Mouse (Mus musculus) neural tube, embryonic 12.5 days (tissue): ENCODE results near the gene Tnfrsf13c. TPM values are rescaled to one million over a fixed set of nuclear protein-coding genes. Genes with fewer than 3 reads are reported as not detected.

Experiments
- ATAC-seq: fragments of 200-750 bp; cut with Nextera tagmentation; 2 replicates; pipeline ENCODE4 v1.8.0; 2017; ENCODE audit warnings: low read depth, mild to moderate bottlenecking, moderate TSS enrichment, moderate library complexity; ENCODE audit not compliant: low FRiP score
- H3K27ac ChIP-seq: fragments of 300-500 bp; sonication (generic); 2 replicates; pipeline ENCODE4 v1.5.1; 2016
- H3K27me3 ChIP-seq: fragments of 300-500 bp; sonication (generic); replicated peaks from 2 replicates; pipeline ENCODE4 v1.6.1; 2016; ENCODE audit warnings: mild to moderate bottlenecking
- H3K36me3 ChIP-seq: fragments of 300-500 bp; sonication (generic); 2 replicates; pipeline ENCODE4 v1.6.1; 2016; ENCODE audit warnings: mild to moderate bottlenecking
- H3K4me1 ChIP-seq: fragments of 300-500 bp; sonication (generic); 2 replicates; pipeline ENCODE4 v1.6.1; 2016
- H3K4me2 ChIP-seq: fragments of 300-500 bp; sonication (generic); replicated peaks from 2 replicates; pipeline ENCODE4 v1.6.1; 2016; ENCODE audit warnings: mild to moderate bottlenecking
- H3K4me3 ChIP-seq: fragments of 300-500 bp; sonication (generic); 2 replicates; pipeline ENCODE4 v1.5.1; 2016
- H3K9ac ChIP-seq: fragments of 300-500 bp; sonication (generic); 2 replicates; pipeline ENCODE4 v1.6.1; 2016; ENCODE audit warnings: mild to moderate bottlenecking
- H3K9me3 ChIP-seq: fragments of 300-500 bp; sonication (generic); 2 replicates; pipeline ENCODE4 v1.6.1; 2016; ENCODE audit warnings: mild to moderate bottlenecking
- WGBS: fragments of 180-500 bp; shearing (Covaris S2); methylation state at CpG from one replicate; pipeline ENCODE4 v1.1.7; 2016; 5-methylcytosine and 5-hydroxymethylcytosine counted together
- microRNA counts: library from miRNA; unstranded; fragments of <30 nt; microRNA quantifications from one replicate; lab custom pipeline; 2017
- microRNA-seq: library from miRNA; unstranded; fragments of <30 nt; microRNA quantifications from one replicate; pipeline ENCODE4, GENCODE M21; 2017
- polyA plus RNA-seq: library from polyadenylated mRNA; unstranded; fragments of >200 nt; fragmentation: Nextera tagmentation; extraction: Ambion mirVana; gene quantifications from 2 replicates; pipeline ENCODE4 v1.2.1, GENCODE M21; 2016

Gene Tnfrsf13c
- polyA plus RNA-seq, 1 experiment from 2014 or later: 0.22 TPM

DNA sequence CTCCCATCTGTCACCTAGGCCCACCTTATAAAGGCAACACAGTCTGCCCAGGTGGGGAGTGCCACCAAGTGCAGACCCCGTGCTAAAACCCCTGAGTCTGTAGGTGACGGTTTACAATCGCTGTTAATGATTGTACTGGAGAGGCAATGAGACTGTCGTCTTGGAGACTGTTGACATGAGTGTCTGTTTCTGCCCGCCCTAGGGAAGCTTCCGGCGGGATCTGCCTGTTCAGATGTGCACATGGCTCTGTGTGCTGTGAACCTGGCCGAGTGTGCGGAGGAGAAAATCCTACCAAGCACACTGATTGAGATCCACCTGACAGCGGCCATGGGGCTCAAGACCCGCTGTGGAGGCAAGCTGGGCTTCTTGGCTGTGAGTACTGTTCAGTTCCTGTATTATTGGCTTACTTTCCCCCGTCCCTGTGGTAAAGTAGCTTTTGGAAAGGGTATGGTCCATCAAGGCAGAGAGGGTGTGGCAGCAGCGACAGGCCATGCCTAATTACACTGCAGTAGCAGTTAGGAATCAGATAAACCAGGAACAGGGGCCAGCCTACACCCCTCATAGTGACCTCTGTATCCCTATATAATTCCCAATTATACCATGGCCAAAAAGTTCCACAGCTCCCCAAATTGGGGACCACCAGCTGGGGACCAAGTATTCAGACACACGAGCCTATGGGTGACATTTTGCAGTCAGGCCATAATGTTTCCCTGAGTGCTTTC, 38.9 kb downstream of the Tnfrsf13c start:
- no peak for ATAC-seq
- 79% methylated on average over 14 of the region's 14 CpGs for WGBS
- H3K27ac ChIP-seq: no peak overlapping the region

DNA sequence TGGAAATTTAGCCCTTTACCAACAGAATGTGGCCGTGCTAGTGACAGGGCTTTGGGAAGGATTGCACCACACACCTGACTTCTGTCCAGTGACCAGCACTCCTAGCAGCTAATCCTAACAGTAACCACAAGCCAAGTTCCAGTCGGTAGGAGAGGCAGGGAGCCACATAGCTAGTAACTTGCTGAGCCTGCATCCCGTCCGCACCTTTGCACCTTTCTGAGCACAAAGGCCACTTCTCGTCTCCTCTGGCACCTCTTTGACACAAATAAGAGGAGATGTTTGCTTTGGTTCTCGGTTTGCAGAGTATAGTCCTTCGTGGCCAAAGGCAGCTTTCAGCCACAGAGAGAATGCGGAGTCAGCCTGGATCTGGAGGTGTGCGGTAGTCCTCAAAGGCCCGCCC, 39.5 kb downstream of the Tnfrsf13c start:
- Histone ChIP-seq H3K4me3 (no peak overlapping the region), H3K9me3 (peaks cover 8% of the 10 kb centered on the region; the same call in 1 of the 2 replicates), H3K27me3 (no peaks in the 10 kb centered on the region), H3K36me3 (peaks cover 99% of the 10 kb centered on the region), H3K4me1 (no peaks in the 10 kb centered on the region), H3K4me2 (no peak overlapping the region), H3K9ac (no peak overlapping the region), H3K27ac (no peak overlapping the region)
- WGBS: 92% methylated on average over 10 of the region's 10 CpGs
- ATAC-seq: no peak

More for the DNA sequence above, 38.9 kb downstream of the Tnfrsf13c start:
- H3K9me3 ChIP-seq: peaks cover 8% of the 10 kb centered on the region; the same call in 1 of the 2 replicates
- H3K9ac ChIP-seq: no peak overlapping the region
- peaks cover 99% of the 10 kb centered on the region for H3K36me3 ChIP-seq
- no peak overlapping the region for H3K4me3 ChIP-seq
- no peaks in the 10 kb centered on the region for H3K27me3 ChIP-seq
- no peak overlapping the region for H3K4me2 ChIP-seq
- H3K4me1 ChIP-seq: no peaks in the 10 kb centered on the region

DNA sequence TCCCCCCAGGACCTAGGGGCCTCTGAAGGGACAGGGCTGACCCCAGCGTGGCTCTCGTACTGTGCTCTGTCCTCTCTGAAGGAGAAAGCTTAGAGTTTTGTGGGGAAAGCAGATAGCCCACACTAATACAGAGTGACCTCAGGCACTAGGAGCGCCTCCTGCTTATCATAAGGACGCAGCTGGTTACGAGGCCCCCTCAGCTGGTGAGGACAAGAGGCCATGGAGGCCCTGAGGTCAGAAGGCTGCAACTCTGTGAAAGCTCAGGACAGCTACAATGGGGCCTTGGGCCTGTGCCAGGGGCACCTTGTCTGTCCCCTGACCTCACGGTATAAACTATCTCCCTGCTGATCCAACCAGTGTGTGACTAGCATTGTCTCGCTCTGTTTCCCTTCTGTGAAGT, 40.0 kb downstream of the Tnfrsf13c start:
- H3K27ac ChIP-seq: no peak overlapping the region
- 77% methylated on average over 7 of the region's 7 CpGs for WGBS
- ATAC-seq: no peak
- no peaks in the 10 kb centered on the region for H3K4me1 ChIP-seq
- no peaks in the 10 kb centered on the region for H3K27me3 ChIP-seq
- H3K4me3 ChIP-seq: no peak overlapping the region
- peaks cover 8% of the 10 kb centered on the region; the same call in 1 of the 2 replicates for H3K9me3 ChIP-seq
- no peak overlapping the region for H3K4me2 ChIP-seq
- no peak overlapping the region for H3K9ac ChIP-seq
- H3K36me3 ChIP-seq: peaks cover 99% of the 10 kb centered on the region

DNA sequence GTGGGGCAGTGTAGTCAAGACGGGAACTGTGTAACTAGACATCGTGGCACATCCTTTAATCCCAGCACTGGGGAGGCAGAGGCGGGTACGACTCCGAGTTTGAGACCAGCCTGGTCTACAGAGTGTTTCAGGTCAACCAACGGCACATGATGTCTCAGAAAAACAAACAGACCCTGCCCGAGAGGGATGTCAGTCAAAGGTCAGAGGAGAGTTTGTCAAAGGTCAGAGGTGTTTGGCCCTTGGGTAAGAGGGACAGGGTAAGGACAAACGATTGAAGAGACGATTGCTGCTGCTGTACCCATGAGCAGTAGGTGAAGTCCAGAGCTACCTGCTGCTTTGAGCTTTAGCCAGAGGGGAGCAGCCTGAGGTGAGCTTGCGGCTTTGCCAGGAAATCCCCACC, 40.6 kb downstream of the Tnfrsf13c start:
- Histone ChIP-seq H3K9me3 (peaks cover 8% of the 10 kb centered on the region; the same call in 1 of the 2 replicates), H3K27ac (no peak overlapping the region), H3K4me2 (no peak overlapping the region), H3K9ac (no peak overlapping the region), H3K4me3 (no peak overlapping the region), H3K36me3 (peaks cover 100% of the 10 kb centered on the region), H3K4me1 (no peaks in the 10 kb centered on the region), H3K27me3 (no peaks in the 10 kb centered on the region)
- 82% methylated on average over 10 of the region's 10 CpGs for WGBS
- no peak for ATAC-seq

DNA sequence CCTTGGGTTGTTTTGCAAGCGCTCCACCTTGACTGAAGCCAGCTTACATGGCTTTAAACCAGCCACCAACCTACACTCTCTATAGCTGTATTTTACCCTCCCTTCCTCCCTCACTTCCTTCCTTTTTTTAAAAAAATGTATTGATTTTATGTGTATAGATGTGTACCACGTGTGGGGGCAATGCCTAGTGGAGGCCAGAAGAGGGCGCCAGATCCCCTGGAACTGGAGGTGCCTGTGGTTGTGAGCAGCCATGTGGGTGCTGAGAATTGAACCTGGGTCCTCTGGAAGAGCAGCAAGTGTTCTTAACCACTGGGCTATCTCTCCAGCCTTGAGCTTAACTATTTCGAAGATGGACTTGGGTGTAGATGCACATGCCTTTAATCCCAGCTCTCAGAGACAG, 41.9 kb downstream of the Tnfrsf13c start:
- Histone ChIP-seq H3K9ac (no peak overlapping the region), H3K36me3 (peaks cover 100% of the 10 kb centered on the region), H3K27ac (no peak overlapping the region), H3K9me3 (peaks cover 8% of the 10 kb centered on the region; the same call in 1 of the 2 replicates), H3K4me1 (no peaks in the 10 kb centered on the region), H3K4me2 (no peak overlapping the region), H3K27me3 (no peaks in the 10 kb centered on the region), H3K4me3 (no peak overlapping the region)
- ATAC-seq: no peak
- 100% methylated on average over 4 of the region's 4 CpGs for WGBS

GRCm38 (mm10) chr15:82181131-82181530, 43.0 kb downstream of the Tnfrsf13c start:
- 98% methylated on average over 5 of the region's 5 CpGs for WGBS
- no peak for ATAC-seq
- Histone ChIP-seq H3K36me3 (peaks cover 100% of the 10 kb centered on the region), H3K27me3 (no peaks in the 10 kb centered on the region), H3K9me3 (peaks cover 8% of the 10 kb centered on the region; the same call in 1 of the 2 replicates), H3K4me2 (no peak overlapping the region), H3K4me3 (no peak overlapping the region), H3K4me1 (no peaks in the 10 kb centered on the region), H3K9ac (no peak overlapping the region), H3K27ac (no peak overlapping the region)

- Histone ChIP-seq H3K36me3 (peaks cover 97% of the 10 kb centered on the region), H3K4me3 (no peak overlapping the region), H3K9me3 (peaks cover 8% of the 10 kb centered on the region; the same call in 1 of the 2 replicates), H3K4me2 (no peak overlapping the region), H3K27ac (no peak overlapping the region), H3K9ac (no peak overlapping the region), H3K27me3 (no peaks in the 10 kb centered on the region), H3K4me1 (no peaks in the 10 kb centered on the region)
- WGBS: 68% methylated on average over 7 of the region's 7 CpGs
- no peak for ATAC-seq
These were observed 46.4 kb downstream of the Tnfrsf13c start for GRCm38 (mm10) chr15:82177743-82178290.

DNA sequence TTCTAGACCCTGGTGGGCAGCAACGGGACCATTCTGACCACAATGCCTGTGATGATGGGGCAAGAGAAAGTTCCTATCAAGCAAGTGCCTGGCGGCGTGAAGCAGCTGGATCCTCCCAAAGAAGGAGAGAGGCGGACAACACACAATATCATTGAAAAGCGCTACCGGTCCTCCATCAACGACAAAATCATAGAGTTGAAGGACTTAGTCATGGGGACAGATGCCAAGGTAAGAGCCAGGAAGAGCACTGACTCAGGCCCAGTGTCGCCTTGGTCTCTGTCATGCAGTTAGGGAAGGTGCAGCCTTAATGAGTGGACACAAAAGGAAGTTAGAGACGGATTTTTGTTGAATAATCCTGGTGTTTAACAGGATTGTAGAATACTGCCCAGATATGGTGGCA, 49.1 kb downstream of the Tnfrsf13c start:
- no peak for ATAC-seq
- Histone ChIP-seq H3K4me1 (peaks cover 4% of the 10 kb centered on the region; the same call in 1 of the 2 replicates), H3K4me3 (no peak overlapping the region), H3K36me3 (peaks cover 97% of the 10 kb centered on the region), H3K4me2 (no peak overlapping the region), H3K27ac (no peak overlapping the region), H3K27me3 (no peaks in the 10 kb centered on the region), H3K9me3 (no peaks in the 10 kb centered on the region), H3K9ac (no peak overlapping the region)
- 97% methylated on average over 9 of the region's 9 CpGs for WGBS

DNA sequence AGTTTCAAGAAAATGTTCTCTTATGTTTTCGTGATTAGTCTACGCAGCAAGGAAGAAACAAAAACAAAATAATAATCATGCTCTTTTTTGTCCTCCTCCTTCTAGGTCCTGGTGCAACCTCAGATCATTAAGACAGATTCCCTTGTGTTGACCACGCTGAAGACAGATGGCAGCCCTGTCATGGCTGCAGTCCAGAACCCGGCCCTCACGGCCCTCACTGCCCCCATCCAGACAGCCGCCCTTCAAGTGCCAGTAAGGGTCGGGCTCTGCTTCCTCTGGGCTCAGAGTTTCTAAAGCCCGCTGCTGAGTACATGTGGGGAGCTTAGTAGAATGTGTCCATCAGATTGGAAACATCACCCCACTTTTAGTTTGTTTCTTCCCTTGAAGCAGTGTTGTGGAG, 51.5 kb downstream of the Tnfrsf13c start:
- Histone ChIP-seq H3K9me3 (no peaks in the 10 kb centered on the region), H3K4me2 (no peak overlapping the region), H3K27ac (no peak overlapping the region), H3K27me3 (no peaks in the 10 kb centered on the region), H3K9ac (no peak overlapping the region), H3K4me1 (peaks cover 12% of the 10 kb centered on the region; the same call in 1 of the 2 replicates), H3K4me3 (no peak overlapping the region), H3K36me3 (peaks cover 77% of the 10 kb centered on the region)
- ATAC-seq: no peak
- WGBS: 94% methylated on average over 8 of the region's 8 CpGs

MicroRNA genes within 50 kb of the gene (microRNA counts, 519-probe panel; counts per million panel counts)
- microRNA mmu-miR-33 (lab: Ali Mortazavi, UCI): 3,538 counts per million, percentile 73 among the panel's probes with 10 or more counts

Small RNA genes within 50 kb of the gene (microRNA-seq; reads per million reads assigned to microRNA genes)
- 82.8 reads per million, percentile 48 among the genes with 10 or more reads in this experiment for gene Mir33

Other genes with a start within 250 kb of the Tnfrsf13c start
- gene 1700029P11Rik, start 243.8 kb downstream of the Tnfrsf13c start, polyA plus RNA-seq: not detected in 2 replicates
- gene Xrcc6, start 236.5 kb downstream of the Tnfrsf13c start, polyA plus RNA-seq: 52.6 and 53.4 TPM in 2 replicates
- 42.9 and 48.5 TPM in 2 replicates for gene Desi1, start 190.5 kb downstream of the Tnfrsf13c start, polyA plus RNA-seq
- 188 and 193 TPM in 2 replicates for gene Snu13, start 176.8 kb downstream of the Tnfrsf13c start, polyA plus RNA-seq
- 0.04 TPM in 1 of 2 replicates, not detected in the other for gene 4930407I10Rik, start 165.2 kb downstream of the Tnfrsf13c start, polyA plus RNA-seq
- 0.05 and 0.08 TPM in 2 replicates for gene Mei1, start 154.4 kb downstream of the Tnfrsf13c start, polyA plus RNA-seq
- 17.8 and 20.3 TPM in 2 replicates for gene Ccdc134, start 96.4 kb downstream of the Tnfrsf13c start, polyA plus RNA-seq
- gene Srebf2, start 77.2 kb downstream of the Tnfrsf13c start, polyA plus RNA-seq: 238 and 239 TPM in 2 replicates
- 0.29 and 0.46 TPM in 2 replicates for gene Shisa8, start 11.6 kb downstream of the Tnfrsf13c start, polyA plus RNA-seq
- 45.5 and 45.8 TPM in 2 replicates for gene Cenpm, start 20.4 kb upstream of the Tnfrsf13c start, polyA plus RNA-seq
- gene 1500009C09Rik, start 28.0 kb upstream of the Tnfrsf13c start, polyA plus RNA-seq: 1.7 and 3.2 TPM in 2 replicates
- 235 and 268 TPM in 2 replicates for gene Sept3, start 50.5 kb upstream of the Tnfrsf13c start, polyA plus RNA-seq
- gene Wbp2nl, start 74.6 kb upstream of the Tnfrsf13c start, polyA plus RNA-seq: not detected in 2 replicates
- 24.8 and 27.1 TPM in 2 replicates for gene Naga, start 114.6 kb upstream of the Tnfrsf13c start, polyA plus RNA-seq
- gene Pheta2, start 114.6 kb upstream of the Tnfrsf13c start, polyA plus RNA-seq: 3.6 and 4.0 TPM in 2 replicates
- 285 and 313 TPM in 2 replicates for gene Smdt1, start 114.6 kb upstream of the Tnfrsf13c start, polyA plus RNA-seq
- 302 and 313 TPM in 2 replicates for gene Ndufa6, start 130.0 kb upstream of the Tnfrsf13c start, polyA plus RNA-seq
- 2.2 and 2.9 TPM in 2 replicates for gene Cyp2d22, start 155.9 kb upstream of the Tnfrsf13c start, polyA plus RNA-seq
- not detected in 2 replicates for gene Cyp2d11, start 169.7 kb upstream of the Tnfrsf13c start, polyA plus RNA-seq
- gene Cyp2d10, start 182.8 kb upstream of the Tnfrsf13c start, polyA plus RNA-seq: not detected in 2 replicates
- gene Cyp2d9, start 209.1 kb upstream of the Tnfrsf13c start, polyA plus RNA-seq: not detected in 2 replicates